Comparison of ENCODE assay signal across 8 mouse cellular contexts in the genomic region with DNA sequence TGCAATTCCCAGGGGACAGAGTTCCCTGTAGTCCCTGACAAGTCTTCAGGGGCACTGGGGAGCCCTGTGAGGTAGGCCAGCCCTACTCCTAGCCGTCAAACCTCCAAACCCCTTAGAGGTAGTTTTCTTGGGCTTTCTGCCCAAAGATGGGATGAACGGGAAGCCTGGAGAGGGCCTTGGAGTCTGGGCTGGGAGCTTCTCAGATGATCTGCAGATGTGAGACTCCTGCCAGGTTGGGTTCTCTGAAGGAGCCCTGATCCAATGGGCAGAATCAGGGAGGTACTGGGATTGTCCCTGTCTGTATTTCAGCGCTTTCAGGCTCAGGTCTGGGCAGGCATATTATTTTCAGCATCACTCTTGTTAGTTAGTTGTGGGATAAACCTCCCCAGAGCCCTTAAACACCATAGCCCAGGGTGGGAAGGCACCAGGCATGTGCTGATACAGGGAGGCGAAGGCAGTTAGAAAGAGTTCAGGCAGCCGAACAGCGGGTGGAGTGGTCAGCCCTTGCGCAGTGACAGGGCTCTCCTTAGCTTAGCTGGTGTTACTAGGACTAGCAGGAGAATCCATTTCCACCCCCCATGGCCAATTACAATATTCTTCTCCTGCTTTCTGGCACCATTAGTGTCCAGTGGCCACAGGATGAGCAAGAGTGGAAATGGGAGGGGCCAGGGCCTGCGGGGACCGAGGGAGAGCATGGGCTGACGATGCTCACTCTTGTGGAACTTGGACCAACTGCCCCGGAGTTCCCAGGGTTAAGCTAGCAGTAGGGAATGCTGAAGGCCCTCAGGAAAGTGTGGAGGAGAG. TPM values are rescaled to one million over a fixed set of nuclear protein-coding genes. Genes with fewer than 3 reads are reported as not detected.
A peak's percentile ranks its signal among the peaks of the same experiment; 100 is the strongest.
DNase-seq lines count a peak whose midpoint lies in the region; ATAC-seq and TF ChIP-seq lines count a peak whose summit lies in the region.

No protein-coding gene starts in this region.

- H3K4me1 ChIP-seq in cortical plate, adult 2 months (ENCODE audit: control insufficient read depth, insufficient read depth, low read length), result no peaks in the 10 kb centered on the region
- H3K4me1 ChIP-seq in limb, embryonic 15.5 days, result peaks cover 76% of the 10 kb centered on the region
- H3K4me1 ChIP-seq in small intestine, adult 2 months (ENCODE audit: control insufficient read depth, insufficient read depth, insufficient read length, low read length), result no peaks in the 10 kb centered on the region; the same call in 1 of the 2 replicates

- TF ChIP-seq CTCF in cortical plate, adult 2 months (IDR thresholded peaks at IDR 0.05; ENCODE audit: extremely low read depth, insufficient read depth, low read length), result no peak
- TF ChIP-seq CTCF in small intestine, adult 2 months (IDR thresholded peaks at IDR 0.05; ENCODE audit: extremely low read depth, insufficient read length, insufficient replicate concordance, low read depth, low read length), result no peak

- no peak overlapping the region for H3K27ac ChIP-seq in cortical plate, adult 2 months (ENCODE audit: insufficient read depth, low read length)
- peak overlapping the region; percentile 98 for H3K27ac ChIP-seq in limb, embryonic 15.5 days
- no peak overlapping the region; the same call in 1 of the 2 replicates for H3K27ac ChIP-seq in small intestine, adult 2 months (ENCODE audit: insufficient read depth, low read depth, low read length)

- 16% methylated on average over 11 of the region's 11 CpGs for WGBS in limb, embryonic 15.5 days
- WGBS in small intestine, adult 2 months, result 41% methylated on average over 11 of the region's 11 CpGs

- no peak for TF ChIP-seq POLR2A in cortical plate, adult 2 months (IDR thresholded peaks at IDR 0.05; ENCODE audit: extremely low read depth, insufficient read depth, low read length)
- no peak for TF ChIP-seq POLR2A in small intestine, adult 2 months (IDR thresholded peaks at IDR 0.05; ENCODE audit: low read depth, low read length)

- H3K9me3 ChIP-seq in limb, embryonic 15.5 days, result no peaks in the 10 kb centered on the region

- H3K9ac ChIP-seq in limb, embryonic 15.5 days, result peak overlapping the region; percentile 94

- H3K4me2 ChIP-seq in limb, embryonic 15.5 days, result peak overlapping the region; percentile 80

- H3K4me3 ChIP-seq in cortical plate, adult 2 months (ENCODE audit: insufficient read depth, low read length), result peak overlapping the region; percentile 25; the same call in 1 of the 2 replicates
- peak overlapping the region; percentile 72 for H3K4me3 ChIP-seq in limb, embryonic 15.5 days
- peak overlapping the region; percentile 65 for H3K4me3 ChIP-seq in small intestine, adult 2 months (ENCODE audit: low read depth, low read length)

- H3K36me3 ChIP-seq in limb, embryonic 15.5 days, result peaks cover 10% of the 10 kb centered on the region
- no peaks in the 10 kb centered on the region for H3K36me3 ChIP-seq in small intestine, adult 2 months (ENCODE audit: control insufficient read depth, insufficient read depth, low read length)

- ATAC-seq in limb, embryonic 15.5 days (ENCODE audit: insufficient number of reproducible peaks, low FRiP score, low TSS enrichment, low read depth), result no peak

- DNase-seq in Muller cell, postnatal 12 days (ENCODE audit: inconsistent ontology term), result peak; percentile 76
- peak; percentile 40 to 47 for DNase-seq in heart, postnatal 14 days
- no peak for DNase-seq in left cerebral cortex, postnatal 14 days (ENCODE audit: low spot score in 2 of 2)
- DNase-seq in ovary, postnatal 14 days (ENCODE audit: low spot score), result no peak
- DNase-seq in right cerebral cortex, postnatal 36 days (ENCODE audit: low spot score in 2 of 2), result no peak

- intact Hi-C loops in heart, postnatal 14 days (cut with DNase I), result loop anchor here (1.0 to 5.0 kb wide), 2 partner anchors 115 to 335 kb away; no protein-coding TSS in a partner anchor
- intact Hi-C loops in left cerebral cortex, postnatal 14 days (cut with DNase I), result loop anchor here (2.0 to 10.0 kb wide), 2 partner anchors 115 to 333 kb away; no protein-coding TSS in a partner anchor

- no peaks in the 10 kb centered on the region for H3K27me3 ChIP-seq in limb, embryonic 15.5 days
- H3K27me3 ChIP-seq in small intestine, adult 2 months (ENCODE audit: control insufficient read depth, insufficient read depth, low read length), result peaks cover 20% of the 10 kb centered on the region

RNA-seq across cellular contexts. Expression of a gene that starts 1.4 kb away (rescaled TPM):
- polyA plus RNA-seq in cortical plate, adult 2 months (2012; rRNA removed), result 32.6 and 34.1 TPM in 2 replicates
- 100 to 1,000 TPM; 100 to 109 TPM for total RNA-seq in heart, postnatal 14 days (2021)
- 259 and 273 TPM in 2 replicates for polyA plus RNA-seq in limb, embryonic 15.5 days (2015; fragmentation: Nextera tagmentation; extraction: Ambion mirVana)
- polyA plus RNA-seq in small intestine, adult 2 months (2012; rRNA removed), result 7.8 and 12.3 TPM in 2 replicates
- total RNA-seq in left cerebral cortex, postnatal 14 days (2021), result 10 to 100 TPM; 10.8 to 13.3 TPM

Comparison
In these comparisons a context has a peak if more than half of its experiments do, and no peak if none do; other contexts are left out.
1. DNase-seq: peak in Muller cell, postnatal 12 days (single experiment) and heart, postnatal 14 days (2 of 2); none in left cerebral cortex, postnatal 14 days (0 of 2), ovary, postnatal 14 days (single experiment) and right cerebral cortex, postnatal 36 days (0 of 2).
2. Peak in every context shown above with its lines, with median percentiles within 50 percentile points of each other: H3K4me3 ChIP-seq.